In genomic region chr4:133011821-133012775, GRCm38 (mm10) we compare ENCODE assay signal across 8 mouse cellular contexts. TPM values are rescaled to one million over a fixed set of nuclear protein-coding genes. Genes with fewer than 3 reads are reported as not detected.
A peak's percentile ranks its signal among the peaks of the same experiment; 100 is the strongest.
DNase-seq lines count a peak whose midpoint lies in the region; ATAC-seq and TF ChIP-seq lines count a peak whose summit lies in the region.

No protein-coding gene starts in this region.

- no peaks in the 10 kb centered on the region for H3K79me2 ChIP-seq in macrophage (ENCODE audit: inconsistent target)

- H3K36me3 ChIP-seq in G1E (replicated peaks) (peaks cover 11% of the 10 kb centered on the region), macrophage (ENCODE audit: inconsistent target) (no peaks in the 10 kb centered on the region)
- H3K36me3 ChIP-seq in embryonic facial prominence, embryonic 12.5 days: no peaks in the 10 kb centered on the region
- no peaks in the 10 kb centered on the region for H3K36me3 ChIP-seq in heart, embryonic 12.5 days
- no peaks in the 10 kb centered on the region for H3K36me3 ChIP-seq in kidney, postnatal 0 days (ENCODE audit: insufficient read depth, low read length)
- H3K36me3 ChIP-seq in splenic B cell, adult 2 months (ENCODE audit: control insufficient read depth, insufficient read depth, low read length, poor library complexity, severe bottlenecking): no peaks in the 10 kb centered on the region

- peak overlapping the region; percentile 81 for H3K4me3 ChIP-seq in G1E (ENCODE audit: low read depth, low read length)
- H3K4me3 ChIP-seq in embryonic facial prominence, embryonic 12.5 days: peak overlapping the region; percentile 82
- peak overlapping the region; percentile 90 for H3K4me3 ChIP-seq in heart, embryonic 12.5 days
- H3K4me3 ChIP-seq in kidney, postnatal 0 days (replicated peaks; ENCODE audit: low read depth, low read length): peak overlapping the region; percentile 70
- peak overlapping the region; percentile 58 for H3K4me3 ChIP-seq in macrophage (ENCODE audit: inconsistent target)

- H3K27ac ChIP-seq in embryonic facial prominence, embryonic 12.5 days: peak overlapping the region; percentile 95
- H3K27ac ChIP-seq in heart, embryonic 12.5 days (ENCODE audit: poor library complexity, severe bottlenecking): peak overlapping the region; percentile 96
- peak overlapping the region; percentile 95 for H3K27ac ChIP-seq in kidney, postnatal 0 days
- no peak overlapping the region for H3K27ac ChIP-seq in macrophage

- H3K4me1 ChIP-seq in G1E (ENCODE audit: insufficient read depth, low read depth, low read length): peaks cover 86% of the 10 kb centered on the region
- peaks cover 46% of the 10 kb centered on the region for H3K4me1 ChIP-seq in embryonic facial prominence, embryonic 12.5 days
- H3K4me1 ChIP-seq in heart, embryonic 12.5 days (replicated peaks): peaks cover 62% of the 10 kb centered on the region
- peaks cover 42% of the 10 kb centered on the region for H3K4me1 ChIP-seq in kidney, postnatal 0 days (replicated peaks; ENCODE audit: insufficient read depth, low read length)

- no peak for TF ChIP-seq CTCF in G1E (IDR thresholded peaks at IDR 0.05; ENCODE audit: low read depth, low read length)
- no peak for TF ChIP-seq CTCF in kidney, postnatal 0 days (IDR thresholded peaks at IDR 0.05; ENCODE audit: low read depth)

- DNase-seq in CD4-positive helper T cell, adult 2 months (ENCODE audit: low read depth, low spot score): peak; percentile 65
- peak; percentile 59 for DNase-seq in G1E (ENCODE audit: low spot score)
- DNase-seq in kidney, postnatal 0 days (ENCODE audit: low spot score): no peak
- peak; percentile 41 for DNase-seq in splenic B cell, adult 2 months (ENCODE audit: low read depth, low spot score)
- DNase-seq in right cerebral cortex, adult 18-20 months: no peak

- no peaks in the 10 kb centered on the region for H3K9me3 ChIP-seq in G1E (replicated peaks)
- no peaks in the 10 kb centered on the region for H3K9me3 ChIP-seq in embryonic facial prominence, embryonic 12.5 days
- H3K9me3 ChIP-seq in heart, embryonic 12.5 days (replicated peaks): no peaks in the 10 kb centered on the region
- H3K9me3 ChIP-seq in kidney, postnatal 0 days (replicated peaks; ENCODE audit: low read length): no peaks in the 10 kb centered on the region

- no peak for ATAC-seq in G1E (ENCODE audit: extremely low read depth, insufficient number of reproducible peaks, low FRiP score, poor library complexity, severe bottlenecking)
- no peak for ATAC-seq in embryonic facial prominence, embryonic 12.5 days (ENCODE audit: insufficient number of reproducible peaks, insufficient read depth, low FRiP score, low TSS enrichment)
- ATAC-seq in heart, embryonic 12.5 days (ENCODE audit: insufficient number of reproducible peaks, low FRiP score): peak; percentile 0
- ATAC-seq in kidney, postnatal 0 days (replicated peaks; ENCODE audit: low FRiP score, low read depth): no peak

- peaks cover 54% of the 10 kb centered on the region for H3K27me3 ChIP-seq in G1E (ENCODE audit: insufficient read depth, low read length)
- peaks cover 5% of the 10 kb centered on the region for H3K27me3 ChIP-seq in embryonic facial prominence, embryonic 12.5 days
- peaks cover 7% of the 10 kb centered on the region; the same call in 1 of the 2 replicates for H3K27me3 ChIP-seq in heart, embryonic 12.5 days (replicated peaks)
- H3K27me3 ChIP-seq in kidney, postnatal 0 days (ENCODE audit: insufficient read depth, low read length): no peaks in the 10 kb centered on the region
- peaks cover 3% of the 10 kb centered on the region; the same call in 1 of the 2 replicates for H3K27me3 ChIP-seq in splenic B cell, adult 2 months (ENCODE audit: control insufficient read depth, insufficient read depth, low read length, poor library complexity, severe bottlenecking)

- H3K9ac ChIP-seq in embryonic facial prominence, embryonic 12.5 days: peak overlapping the region; percentile 93
- H3K9ac ChIP-seq in heart, embryonic 12.5 days: peak overlapping the region; percentile 99
- peak overlapping the region; percentile 93 for H3K9ac ChIP-seq in kidney, postnatal 0 days (ENCODE audit: low read depth, low read length)

- under 1% methylated on average over 68 of the region's 84 CpGs for WGBS in embryonic facial prominence, embryonic 12.5 days
- under 1% methylated on average over 72 of the region's 84 CpGs for WGBS in heart, embryonic 12.5 days
- WGBS in kidney, postnatal 0 days: under 1% methylated on average over 64 of the region's 84 CpGs
- 2% methylated on average over 63 of the region's 84 CpGs for WGBS in macrophage (ENCODE audit: missing documents)

- H3K4me2 ChIP-seq in embryonic facial prominence, embryonic 12.5 days (replicated peaks): peak overlapping the region; percentile 97
- peak overlapping the region; percentile 97 for H3K4me2 ChIP-seq in heart, embryonic 12.5 days
- peak overlapping the region; percentile 76 for H3K4me2 ChIP-seq in kidney, postnatal 0 days (ENCODE audit: low read length)

RNA-seq across cellular contexts. Expression of gene Ahdc1, which starts 1.0 kb away (rescaled TPM):
- total RNA-seq in G1E (2014; fragmentation: Nextera tagmentation): 15.6 and 19.8 TPM in 2 replicates
- total RNA-seq in G1E (2017): 2.7 TPM in 2 replicates
- 37.6 and 37.9 TPM in 2 replicates for polyA plus RNA-seq in G1E (2012)
- polyA plus RNA-seq in embryonic facial prominence, embryonic 12.5 days (2016; fragmentation: Nextera tagmentation; extraction: Ambion mirVana): 12.7 and 14.6 TPM in 2 replicates
- 11.6 and 11.7 TPM in 2 replicates for polyA plus RNA-seq in heart, embryonic 12.5 days (2016; fragmentation: Nextera tagmentation; extraction: Ambion mirVana)
- polyA plus RNA-seq in kidney, postnatal 0 days (2015; fragmentation: Nextera tagmentation; extraction: Ambion mirVana): 6.4 and 6.7 TPM in 2 replicates
- 10 to 100 TPM in 10 of 26 experiments, 1 to 10 TPM in 15, under 1 TPM in 1; 0.39 to 18.0 (median 9.1) TPM for total RNA-seq in macrophage (2018; cell fraction: chromatin; rRNA removed)
- total RNA-seq in macrophage (2018; cell fraction: cytosol; rRNA removed): 1 to 10 TPM in 22 of 26 experiments, under 1 TPM in 4; 0.29 to 5.1 (median 2.6) TPM
- total RNA-seq in macrophage (2018; cell fraction: nucleus; rRNA removed): 10 to 100 TPM in 2 of 26 experiments, 1 to 10 TPM in 22, under 1 TPM in 2; 0.53 to 12.4 (median 4.9) TPM
- polyA plus RNA-seq in macrophage (2018): 1.3 to 2.2 TPM (median 1.6 TPM) in 3 replicates

RNA-seq across cellular contexts. Expression of gene Fgr, which starts 38.2 kb away (rescaled TPM):
- total RNA-seq in G1E (2014; fragmentation: Nextera tagmentation) (not detected in 2 replicates), G1E (2017) (0.05 TPM in 1 of 2 replicates, not detected in the other)
- polyA plus RNA-seq in G1E (2012) (not detected in 2 replicates), macrophage (2018) (0.91 to 1.8 TPM (median 1.2 TPM) in 3 replicates)
- 0.29 and 0.39 TPM in 2 replicates for polyA plus RNA-seq in embryonic facial prominence, embryonic 12.5 days (2016; fragmentation: Nextera tagmentation; extraction: Ambion mirVana)
- polyA plus RNA-seq in heart, embryonic 12.5 days (2016; fragmentation: Nextera tagmentation; extraction: Ambion mirVana): 0.19 and 0.23 TPM in 2 replicates
- polyA plus RNA-seq in kidney, postnatal 0 days (2015; fragmentation: Nextera tagmentation; extraction: Ambion mirVana): 0.47 and 0.51 TPM in 2 replicates
- total RNA-seq in macrophage (2018; cell fraction: chromatin; rRNA removed): 1 to 10 TPM in 13 of 26 experiments, under 1 TPM in 13; 0.33 to 4.1 (median 1.1) TPM
- 1 to 10 TPM in 20 of 26 experiments, under 1 TPM in 6; 0.75 to 2.5 (median 1.3) TPM for total RNA-seq in macrophage (2018; cell fraction: cytosol; rRNA removed)
- total RNA-seq in macrophage (2018; cell fraction: nucleus; rRNA removed): 1 to 10 TPM in 24 of 26 experiments, under 1 TPM in 2; 0.96 to 7.2 (median 2.8) TPM

Comparison
In these comparisons a context has a peak if more than half of its experiments do, and no peak if none do; other contexts are left out.
1. DNase-seq: peak in CD4-positive helper T cell, adult 2 months (single experiment), G1E (single experiment) and splenic B cell, adult 2 months (single experiment); none in kidney, postnatal 0 days (single experiment) and right cerebral cortex, adult 18-20 months (single experiment).
2. Peak in every context shown above with its lines, with median percentiles within 50 percentile points of each other: H3K4me3 ChIP-seq, H3K4me2 ChIP-seq and H3K9ac ChIP-seq.